Mouse (Mus musculus) mouse trophoblast stem cell (cell line): Measurements from ENCODE around the gene Gm5155.
"Not testable (repeated sequence)": the region's sequence is repeated elsewhere in the genome, so short reads cannot be mapped to it uniquely, and the experiment has no call there.

ENCODE experiments used
- in situ Hi-C, 2 experiments: fragments of 300-500 bp; cut with MseI, MboI; formaldehyde crosslinking; loops; 2 replicates in 1 of 2; 3 replicates in 1 of 2; pipeline ENCODE4 v1.15.1; 2025

Gm5155 gene

GRCm38 (mm10) chr7:17871467-17871866, at the start of gene Gm5155:
TSS of gene Gm5155 (plus strand) at chr7:17871767.
- in situ Hi-C loops = loop anchor here in 1 of 2 experiments (25.0 kb wide), 1 partner anchor 109 kb away; no protein-coding TSS in a partner anchor

DNA sequence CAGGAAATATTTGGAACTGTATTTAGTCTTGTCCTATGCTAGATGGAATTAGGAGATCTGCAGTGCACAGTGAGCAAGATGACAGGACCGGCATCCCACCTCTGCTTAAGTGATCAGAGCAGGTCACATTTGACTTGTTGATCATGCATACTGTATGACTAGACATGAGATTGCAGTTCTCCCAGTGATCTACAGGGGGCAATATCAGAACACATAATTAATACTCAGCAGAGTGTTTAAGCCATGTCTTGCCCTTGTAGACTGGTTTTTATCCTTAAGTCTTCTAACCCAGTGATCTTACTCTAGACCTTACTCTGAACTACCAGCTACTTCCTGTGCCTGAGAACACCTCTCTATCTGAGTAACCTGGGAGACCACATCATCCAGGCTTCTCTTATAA, 791 bp upstream of the Gm5155 start:
- in situ Hi-C loops = loop anchor here in 1 of 2 experiments (25.0 kb wide), 1 partner anchor 108 kb away; no protein-coding TSS in a partner anchor

DNA sequence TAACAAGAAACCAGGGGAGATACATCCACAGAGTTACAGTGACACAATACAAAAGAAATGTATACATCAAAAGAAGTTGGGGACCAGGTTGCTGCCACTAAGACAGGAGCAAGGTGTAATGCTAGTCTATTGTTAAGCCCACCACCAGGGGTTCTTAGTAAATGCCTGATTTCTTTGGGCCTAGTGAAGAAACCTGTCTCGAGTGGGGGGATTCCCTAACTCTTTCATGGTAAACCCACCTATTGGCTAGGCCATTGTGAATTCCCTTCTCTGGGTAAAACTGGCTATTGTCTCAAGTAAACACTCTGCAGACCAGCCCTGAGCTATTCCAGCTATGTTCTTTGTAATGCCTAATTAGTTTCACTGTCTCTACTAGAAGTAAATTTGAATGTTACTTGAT, 23.8 kb downstream of the Gm5155 start:
- in situ Hi-C loops = not testable (repeated sequence)

- in situ Hi-C loops = no loop called here
Measured at GRCm38 (mm10) chr7:17903146-17903915, 31.8 kb downstream of the Gm5155 start.
